ENCODE assay signal across 7 mouse cellular contexts in the genomic region with DNA sequence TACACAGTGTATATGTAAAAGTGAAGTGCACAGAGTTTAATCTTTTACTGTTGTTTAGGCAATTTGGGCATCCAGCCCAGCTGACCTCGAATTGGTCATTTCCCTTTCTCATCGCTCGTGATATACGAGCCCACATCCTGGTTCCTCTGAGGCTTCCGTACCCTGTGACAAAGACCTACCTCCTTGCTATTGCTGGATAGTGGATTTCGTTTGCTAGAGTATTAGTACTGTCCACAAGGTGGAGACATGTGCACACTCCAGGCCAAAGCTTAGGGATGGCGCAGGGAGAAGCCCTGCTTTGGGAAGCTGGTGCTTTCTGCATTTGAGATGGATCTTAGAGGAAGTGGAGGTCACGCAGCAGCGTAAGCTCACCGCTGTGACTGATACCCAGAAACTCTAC.
DNase-seq lines count a peak whose midpoint lies in the region; ATAC-seq and TF ChIP-seq lines count a peak whose summit lies in the region.

No protein-coding gene starts in this region.

- H3K9ac ChIP-seq in heart, embryonic 16.5 days (ENCODE audit: low read length), result no peak overlapping the region
- H3K9ac ChIP-seq in stomach, postnatal 0 days (ENCODE audit: low read length), result no peak overlapping the region

- no peak overlapping the region for H3K4me2 ChIP-seq in heart, embryonic 16.5 days (ENCODE audit: low read depth, low read length)
- H3K4me2 ChIP-seq in stomach, postnatal 0 days (replicated peaks; ENCODE audit: low read depth), result no peak overlapping the region

- WGBS in heart, embryonic 16.5 days, result 37% methylated on average over 10 of the region's 10 CpGs
- WGBS in macrophage (ENCODE audit: missing documents), result 5% methylated on average over 10 of the region's 10 CpGs
- WGBS in stomach, postnatal 0 days, result 37% methylated on average over 10 of the region's 10 CpGs

- H3K27me3 ChIP-seq in heart, embryonic 16.5 days (ENCODE audit: control insufficient read depth, insufficient read depth, low read length), result no peaks in the 10 kb centered on the region
- no peaks in the 10 kb centered on the region for H3K27me3 ChIP-seq in stomach, postnatal 0 days (ENCODE audit: control insufficient read depth, insufficient read depth, low read length)

- no peak overlapping the region for H3K27ac ChIP-seq in heart, embryonic 16.5 days (ENCODE audit: low read length)
- peak overlapping the region; percentile 81 for H3K27ac ChIP-seq in macrophage
- H3K27ac ChIP-seq in stomach, postnatal 0 days (replicated peaks), result no peak overlapping the region

- no peaks in the 10 kb centered on the region for H3K9me3 ChIP-seq in heart, embryonic 16.5 days (replicated peaks; ENCODE audit: control insufficient read depth, low read length)
- no peaks in the 10 kb centered on the region for H3K9me3 ChIP-seq in stomach, postnatal 0 days (ENCODE audit: control insufficient read depth, low read length)

- peak; percentile 94 for TF ChIP-seq CTCF in stomach, postnatal 0 days (IDR thresholded peaks at IDR 0.05; ENCODE audit: low read depth)

- no peak overlapping the region for H3K4me3 ChIP-seq in heart, embryonic 16.5 days (ENCODE audit: low read length)
- H3K4me3 ChIP-seq in macrophage (ENCODE audit: inconsistent target), result no peak overlapping the region
- H3K4me3 ChIP-seq in stomach, postnatal 0 days (ENCODE audit: low read depth, low read length), result no peak overlapping the region

- TF ChIP-seq EP300 in stomach, postnatal 0 days (optimal IDR thresholded peaks at IDR 0.05), result no peak

- no peaks in the 10 kb centered on the region; the same call in 1 of the 2 replicates for H3K79me2 ChIP-seq in macrophage (ENCODE audit: inconsistent target)

- peaks cover 11% of the 10 kb centered on the region for H3K4me1 ChIP-seq in heart, embryonic 16.5 days (ENCODE audit: control insufficient read depth, insufficient read depth, low read length)
- H3K4me1 ChIP-seq in stomach, postnatal 0 days (replicated peaks; ENCODE audit: control insufficient read depth, insufficient read depth), result no peaks in the 10 kb centered on the region

- peak; percentile 59 for DNase-seq in 3T3-L1 (ENCODE audit: low read depth, low spot score)
- peak; percentile 52 for DNase-seq in CD4-positive, CD25-positive, alpha-beta regulatory T cell, adult 2 months (ENCODE audit: low read depth, low spot score)
- peak; percentile 13 to 40 for DNase-seq in cerebellum, postnatal 36 days
- DNase-seq in kidney, postnatal 25 days, result peak; percentile 59 to 71
- no peak for DNase-seq in stomach, postnatal 0 days (ENCODE audit: low spot score)

- H3K36me3 ChIP-seq in heart, embryonic 16.5 days (ENCODE audit: control insufficient read depth, insufficient read depth), result peaks cover 19% of the 10 kb centered on the region; the same call in 1 of the 2 replicates
- peaks cover 9% of the 10 kb centered on the region; the same call in 1 of the 2 replicates for H3K36me3 ChIP-seq in macrophage (ENCODE audit: inconsistent target)
- H3K36me3 ChIP-seq in stomach, postnatal 0 days (ENCODE audit: control insufficient read depth, insufficient read depth, low read length), result peaks cover 4% of the 10 kb centered on the region; the same call in 1 of the 2 replicates

- peak; percentile 71 for ATAC-seq in heart, embryonic 16.5 days (replicated peaks; ENCODE audit: extremely low read depth, insufficient read depth, low FRiP score)
- peak; percentile 72 for ATAC-seq in stomach, postnatal 0 days (ENCODE audit: low FRiP score, low TSS enrichment)
